Mouse (Mus musculus) limb, embryonic 15.5 days (tissue): ENCODE data around the gene Slc1a2. TPM values are rescaled to one million over a fixed set of nuclear protein-coding genes. Genes with fewer than 3 reads are reported as not detected.
A peak's percentile ranks its signal among the peaks of the same experiment; 100 is the strongest.

ENCODE experiments used
- ATAC-seq: fragments of 200-750 bp; cut with Nextera tagmentation; 2 replicates; pipeline ENCODE4 v1.8.0; 2017; ENCODE audit warnings: low read depth, moderate TSS enrichment; ENCODE audit not compliant: insufficient number of reproducible peaks, low FRiP score, low TSS enrichment
- H3K27ac ChIP-seq: fragments of 300-500 bp; sonication (generic); 2 replicates; pipeline ENCODE4 v1.5.1; 2015; ENCODE audit warnings: moderate library complexity, mild to moderate bottlenecking, inconsistent platforms
- H3K27me3 ChIP-seq: fragments of 300-500 bp; sonication (generic); 2 replicates; pipeline ENCODE4 v1.6.1; 2015; ENCODE audit warnings: inconsistent platforms
- H3K36me3 ChIP-seq: fragments of 300-500 bp; sonication (generic); 2 replicates; pipeline ENCODE4 v1.6.1; 2015; ENCODE audit warnings: inconsistent platforms
- H3K4me1 ChIP-seq: fragments of 300-500 bp; sonication (generic); 2 replicates; pipeline ENCODE4 v1.6.1; 2015; ENCODE audit warnings: inconsistent platforms
- H3K4me2 ChIP-seq: fragments of 300-500 bp; sonication (generic); 2 replicates; pipeline ENCODE4 v1.6.1; 2015; ENCODE audit warnings: mild to moderate bottlenecking, inconsistent platforms
- H3K4me3 ChIP-seq: fragments of 300-500 bp; sonication (generic); 2 replicates; pipeline ENCODE4 v1.5.1; 2015; ENCODE audit warnings: mild to moderate bottlenecking, inconsistent platforms
- H3K9ac ChIP-seq: fragments of 300-500 bp; sonication (generic); 2 replicates; pipeline ENCODE4 v1.6.1; 2015; ENCODE audit warnings: inconsistent platforms
- H3K9me3 ChIP-seq: fragments of 300-500 bp; sonication (generic); 2 replicates; pipeline ENCODE4 v1.6.1; 2016; ENCODE audit warnings: inconsistent platforms
- WGBS: fragments of 180-500 bp; shearing (Covaris S2); methylation state at CpG from one replicate; pipeline ENCODE4 v1.1.7; 2015; 5-methylcytosine and 5-hydroxymethylcytosine counted together
- polyA plus RNA-seq: library from polyadenylated mRNA; unstranded; fragments of >200 nt; fragmentation: Nextera tagmentation; extraction: Ambion mirVana; gene quantifications from 2 replicates; pipeline ENCODE4 v1.2.1, GENCODE M21; 2015

Gene Slc1a2
- polyA plus RNA-seq, 1 experiment from 2014 or later, result 1.5 TPM

DNA sequence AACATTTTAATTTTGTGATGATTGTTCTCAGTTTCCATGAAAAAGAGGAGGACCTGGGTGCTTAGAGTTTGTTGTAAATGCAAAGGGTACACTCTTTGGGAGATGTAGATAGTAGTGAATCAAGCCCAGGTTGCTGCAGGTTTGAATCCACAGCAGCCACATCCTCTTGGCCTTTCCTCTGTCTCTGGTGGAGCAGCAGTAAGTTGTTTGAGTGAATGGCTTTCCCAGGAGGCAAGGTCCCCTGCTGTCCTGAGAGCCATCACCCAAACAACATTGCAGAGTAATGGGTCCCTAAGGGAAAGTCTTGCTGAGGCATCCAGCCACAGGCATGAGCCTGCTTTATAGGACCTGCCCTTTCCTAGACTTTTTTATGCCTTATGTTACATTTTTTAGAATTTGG is 37.1 kb downstream of the Slc1a2 start:
- H3K9ac ChIP-seq, result no peak overlapping the region
- H3K4me2 ChIP-seq, result no peak overlapping the region
- peaks cover 5% of the 10 kb centered on the region for H3K4me1 ChIP-seq
- H3K27ac ChIP-seq, result 0 out of 2 replicates have a peak overlapping the region, but pooled peaks have one; percentile 6
- H3K4me3 ChIP-seq, result no peak overlapping the region
- H3K27me3 ChIP-seq, result no peaks in the 10 kb centered on the region
- no peaks in the 10 kb centered on the region for H3K36me3 ChIP-seq
- ATAC-seq, result no peak
- H3K9me3 ChIP-seq, result no peaks in the 10 kb centered on the region

- Histone ChIP-seq H3K9ac (no peak overlapping the region), H3K27me3 (0 out of 2 replicates have a peak, but pooled peaks cover 2% of the 10 kb centered on the region), H3K9me3 (no peaks in the 10 kb centered on the region), H3K27ac (no peak overlapping the region), H3K4me2 (no peak overlapping the region), H3K36me3 (no peaks in the 10 kb centered on the region), H3K4me1 (peaks cover 5% of the 10 kb centered on the region), H3K4me3 (no peak overlapping the region)
- ATAC-seq, result no peak
- WGBS, result 21% methylated on average over 2 of the region's 2 CpGs
Measured at GRCm38 (mm10) chr2:102697732-102698131, 39.3 kb downstream of the Slc1a2 start.

DNA sequence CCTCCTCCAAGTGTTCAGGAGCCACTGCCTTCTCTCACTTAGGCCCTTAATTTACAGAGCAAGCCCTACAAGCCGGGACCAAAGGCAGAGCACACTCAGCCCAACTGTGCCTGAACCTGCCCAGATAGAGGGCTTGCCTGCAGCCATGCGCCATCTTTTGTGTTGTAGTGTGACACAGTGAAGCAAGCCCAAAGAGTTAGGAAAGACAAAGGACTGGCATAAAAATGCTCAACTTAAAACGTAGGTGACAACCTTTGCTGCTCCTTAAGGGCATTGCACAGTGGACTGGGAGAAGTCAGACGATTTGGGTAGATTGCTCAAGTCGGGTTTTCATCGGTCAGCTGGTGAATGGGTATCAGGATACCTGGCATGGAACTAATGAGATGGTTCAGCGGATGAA is 41.5 kb downstream of the Slc1a2 start:
- H3K9ac ChIP-seq, result no peak overlapping the region
- no peaks in the 10 kb centered on the region for H3K4me1 ChIP-seq
- 85% methylated on average over 7 of the region's 7 CpGs for WGBS
- H3K27ac ChIP-seq, result no peak overlapping the region
- H3K4me2 ChIP-seq, result no peak overlapping the region
- H3K27me3 ChIP-seq, result peaks cover 5% of the 10 kb centered on the region; the same call in 1 of the 2 replicates
- no peaks in the 10 kb centered on the region for H3K9me3 ChIP-seq
- H3K36me3 ChIP-seq, result no peaks in the 10 kb centered on the region
- no peak for ATAC-seq
- no peak overlapping the region for H3K4me3 ChIP-seq

GRCm38 (mm10) chr2:102700695-102701094 is 42.2 kb downstream of the Slc1a2 start:
- Histone ChIP-seq H3K9me3 (no peaks in the 10 kb centered on the region), H3K4me3 (no peak overlapping the region), H3K9ac (no peak overlapping the region), H3K27me3 (peaks cover 5% of the 10 kb centered on the region; the same call in 1 of the 2 replicates), H3K4me2 (no peak overlapping the region), H3K4me1 (no peaks in the 10 kb centered on the region), H3K36me3 (no peaks in the 10 kb centered on the region), H3K27ac (no peak overlapping the region)
- no peak for ATAC-seq
- WGBS, result 97% methylated on average over 2 of the region's 2 CpGs

DNA sequence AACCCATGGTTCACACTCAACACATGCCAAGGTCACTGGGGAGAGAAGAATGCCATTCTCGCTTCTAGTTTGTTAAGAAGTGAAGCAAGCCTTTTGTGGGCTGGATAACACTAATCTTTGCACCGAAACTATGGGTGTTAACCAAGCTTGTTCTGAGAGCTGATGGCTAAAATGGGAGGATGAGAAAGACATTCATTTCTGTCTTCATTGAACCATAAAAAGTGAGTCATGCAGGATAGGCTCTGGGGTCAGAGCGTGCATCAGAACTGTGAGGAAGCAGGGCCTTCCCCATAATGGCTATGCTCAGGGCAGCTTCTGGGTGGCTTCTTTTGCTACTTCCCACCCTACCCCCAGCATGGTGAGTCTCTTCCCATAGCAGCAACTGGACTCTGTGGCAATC is 42.9 kb downstream of the Slc1a2 start:
- H3K27me3 ChIP-seq, result peaks cover 7% of the 10 kb centered on the region; the same call in 1 of the 2 replicates
- no peak overlapping the region for H3K27ac ChIP-seq
- WGBS, result 92% methylated on average over 3 of the region's 3 CpGs
- no peaks in the 10 kb centered on the region for H3K4me1 ChIP-seq
- no peaks in the 10 kb centered on the region for H3K36me3 ChIP-seq
- no peaks in the 10 kb centered on the region for H3K9me3 ChIP-seq
- H3K4me3 ChIP-seq, result no peak overlapping the region
- no peak overlapping the region for H3K9ac ChIP-seq
- ATAC-seq, result no peak
- no peak overlapping the region for H3K4me2 ChIP-seq

DNA sequence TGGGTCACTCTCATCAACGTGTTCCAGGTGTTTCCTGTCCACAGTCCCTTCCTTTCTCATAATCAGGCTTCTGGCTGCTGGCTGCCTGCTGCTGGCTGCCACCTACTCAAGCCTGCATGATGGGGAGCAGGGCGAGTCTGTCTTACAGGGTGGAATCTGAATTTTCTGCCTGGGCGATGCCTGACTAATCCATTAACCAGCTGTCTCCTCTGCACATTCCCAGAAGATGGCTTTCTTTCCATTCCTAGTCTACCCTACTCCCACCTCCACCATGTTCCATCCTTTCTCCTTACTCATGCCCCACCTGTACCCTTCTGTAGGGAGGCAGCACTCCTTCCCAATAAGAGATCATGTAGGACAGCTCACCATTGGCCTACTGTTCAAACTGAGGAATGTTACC is 45.1 kb downstream of the Slc1a2 start:
- Histone ChIP-seq H3K27ac (no peak overlapping the region), H3K4me1 (no peaks in the 10 kb centered on the region), H3K4me3 (no peak overlapping the region), H3K27me3 (peaks cover 7% of the 10 kb centered on the region; the same call in 1 of the 2 replicates), H3K9me3 (no peaks in the 10 kb centered on the region), H3K9ac (no peak overlapping the region), H3K36me3 (no peaks in the 10 kb centered on the region), H3K4me2 (no peak overlapping the region)
- WGBS, result 56% methylated on average over 3 of the region's 3 CpGs
- ATAC-seq, result no peak

GRCm38 (mm10) chr2:102704781-102705180 is 46.3 kb downstream of the Slc1a2 start:
- H3K9ac ChIP-seq, result no peak overlapping the region
- no peaks in the 10 kb centered on the region for H3K4me1 ChIP-seq
- 56% methylated on average over 1 of the region's 1 CpGs for WGBS
- no peak overlapping the region for H3K4me3 ChIP-seq
- H3K27me3 ChIP-seq, result peaks cover 7% of the 10 kb centered on the region; the same call in 1 of the 2 replicates
- no peak overlapping the region for H3K27ac ChIP-seq
- no peaks in the 10 kb centered on the region for H3K36me3 ChIP-seq
- H3K9me3 ChIP-seq, result no peaks in the 10 kb centered on the region
- H3K4me2 ChIP-seq, result no peak overlapping the region
- no peak for ATAC-seq

GRCm38 (mm10) chr2:102711511-102711910 is 53.1 kb downstream of the Slc1a2 start:
- no peak overlapping the region for H3K27ac ChIP-seq
- H3K4me2 ChIP-seq, result no peak overlapping the region
- H3K36me3 ChIP-seq, result no peaks in the 10 kb centered on the region
- no peak overlapping the region for H3K9ac ChIP-seq
- no peak for ATAC-seq
- no peaks in the 10 kb centered on the region for H3K9me3 ChIP-seq
- no peak overlapping the region for H3K4me3 ChIP-seq
- 62% methylated on average over 5 of the region's 5 CpGs for WGBS
- H3K4me1 ChIP-seq, result 0 out of 2 replicates have a peak, but pooled peaks cover 2% of the 10 kb centered on the region
- H3K27me3 ChIP-seq, result peaks cover 26% of the 10 kb centered on the region

DNA sequence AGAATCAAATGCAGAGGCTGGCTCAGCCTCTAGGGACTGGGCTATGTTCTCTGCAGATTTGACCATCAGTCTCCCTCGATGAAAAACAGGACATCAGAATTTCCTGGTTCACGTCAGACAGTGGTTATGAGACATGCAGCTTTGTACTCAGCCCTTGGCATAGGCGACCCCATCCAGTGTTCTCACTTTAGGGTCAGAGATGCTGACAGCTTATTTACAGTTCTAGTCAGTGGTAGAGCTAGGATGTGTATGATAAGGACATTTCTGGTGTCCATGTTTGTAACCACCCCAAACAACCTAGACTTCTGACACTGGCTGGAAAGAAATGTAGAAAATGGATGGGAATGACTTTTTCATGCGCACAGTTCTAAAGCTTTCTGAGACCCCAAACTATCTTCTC is 53.6 kb downstream of the Slc1a2 start:
- Histone ChIP-seq H3K9me3 (no peaks in the 10 kb centered on the region), H3K4me2 (no peak overlapping the region), H3K27me3 (peaks cover 26% of the 10 kb centered on the region), H3K9ac (no peak overlapping the region), H3K4me1 (0 out of 2 replicates have a peak, but pooled peaks cover 2% of the 10 kb centered on the region), H3K27ac (no peak overlapping the region), H3K36me3 (no peaks in the 10 kb centered on the region), H3K4me3 (no peak overlapping the region)
- WGBS, result 80% methylated on average over 4 of the region's 4 CpGs
- ATAC-seq, result no peak

- no peak for ATAC-seq
- peaks cover 31% of the 10 kb centered on the region for H3K27me3 ChIP-seq
Measured at GRCm38 (mm10) chr2:102712678-102713628, 54.5 kb downstream of the Slc1a2 start.

DNA sequence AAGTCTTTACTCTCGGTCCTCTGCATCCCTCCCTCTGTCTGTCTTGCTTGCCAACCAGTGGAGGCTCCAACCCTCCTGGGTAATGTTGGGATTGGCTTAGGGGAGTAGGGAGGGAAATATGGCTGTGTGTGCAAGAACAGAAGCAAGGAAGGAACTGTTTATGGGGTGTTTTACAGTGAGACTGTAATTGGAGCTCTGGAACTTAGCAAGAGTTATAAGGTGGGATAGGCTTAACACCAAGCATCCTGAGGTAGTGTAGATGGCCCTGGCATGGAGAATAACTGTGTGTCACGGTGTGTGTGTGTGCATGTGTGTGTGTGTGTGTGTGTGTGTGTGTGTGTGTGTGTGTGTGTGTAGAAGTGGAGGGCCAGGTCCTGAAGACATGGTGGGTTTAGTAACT is 55.9 kb downstream of the Slc1a2 start:
- peaks cover 34% of the 10 kb centered on the region for H3K27me3 ChIP-seq
- no peak overlapping the region for H3K4me2 ChIP-seq
- 43% methylated on average over 2 of the region's 2 CpGs for WGBS
- no peaks in the 10 kb centered on the region for H3K36me3 ChIP-seq
- no peak overlapping the region for H3K9ac ChIP-seq
- H3K4me3 ChIP-seq, result no peak overlapping the region
- 0 out of 2 replicates have a peak, but pooled peaks cover 2% of the 10 kb centered on the region for H3K4me1 ChIP-seq
- ATAC-seq, result no peak
- no peak overlapping the region for H3K27ac ChIP-seq
- no peaks in the 10 kb centered on the region for H3K9me3 ChIP-seq

More at GRCm38 (mm10) chr2:102712678-102713628, 54.5 kb downstream of the Slc1a2 start:
- H3K4me2 ChIP-seq, result no peak overlapping the region
- H3K9ac ChIP-seq, result no peak overlapping the region
- WGBS, result 71% methylated on average over 7 of the region's 7 CpGs
- H3K36me3 ChIP-seq, result no peaks in the 10 kb centered on the region
- H3K9me3 ChIP-seq, result no peaks in the 10 kb centered on the region
- 0 out of 2 replicates have a peak, but pooled peaks cover 2% of the 10 kb centered on the region for H3K4me1 ChIP-seq
- no peak overlapping the region for H3K27ac ChIP-seq
- H3K4me3 ChIP-seq, result no peak overlapping the region

DNA sequence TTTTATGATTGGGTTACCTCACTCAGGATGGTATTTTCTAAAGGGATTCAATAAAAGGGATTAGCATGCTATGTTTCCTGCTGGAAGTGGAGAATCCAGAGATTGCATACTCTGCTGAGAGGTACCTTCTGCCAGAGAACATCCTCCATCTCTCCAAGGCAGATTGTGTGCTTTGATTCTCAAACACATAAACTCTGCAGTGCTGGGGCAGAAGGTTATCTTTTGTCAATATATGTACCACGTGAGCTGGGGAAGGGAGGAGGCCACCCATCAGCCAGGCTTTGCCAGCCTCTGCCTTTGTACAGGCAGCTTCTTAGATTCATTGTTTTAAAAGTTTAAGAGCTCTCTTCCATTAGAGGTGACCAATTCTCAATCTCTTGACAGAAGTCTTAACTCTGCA is 57.3 kb downstream of the Slc1a2 start:
- Histone ChIP-seq H3K4me3 (no peak overlapping the region), H3K27ac (no peak overlapping the region), H3K36me3 (no peaks in the 10 kb centered on the region), H3K9ac (no peak overlapping the region), H3K4me2 (no peak overlapping the region), H3K9me3 (no peaks in the 10 kb centered on the region), H3K27me3 (peaks cover 32% of the 10 kb centered on the region), H3K4me1 (0 out of 2 replicates have a peak, but pooled peaks cover 2% of the 10 kb centered on the region)
- 67% methylated on average over 1 of the region's 1 CpGs for WGBS
- no peak for ATAC-seq
